Mouse (Mus musculus) liver, embryonic 11.5 days (tissue): ENCODE results near the gene Slc25a15. TPM values are rescaled to one million over a fixed set of nuclear protein-coding genes. Genes with fewer than 3 reads are reported as not detected.
A peak's percentile ranks its signal among the peaks of the same experiment; 100 is the strongest.

Experiments
- ATAC-seq: fragments of 200-750 bp; cut with Nextera tagmentation; replicated peaks from 2 replicates; pipeline ENCODE4 v1.8.0; 2017; ENCODE audit warnings: moderate number of reproducible peaks, mild to moderate bottlenecking, moderate TSS enrichment, moderate library complexity; ENCODE audit not compliant: low FRiP score
- DNase-seq: peaks from one replicate; pipeline ENCODE4 v3.0.0-alpha.2; 2017; ENCODE audit warnings: low spot score
- H3K27ac ChIP-seq: fragments of 300-500 bp; sonication (generic); 2 replicates; pipeline ENCODE4 v1.5.1; 2014; ENCODE audit warnings: mild to moderate bottlenecking, low read depth, low read length, control low read depth
- H3K27me3 ChIP-seq: fragments of 300-500 bp; sonication (generic); replicated peaks from 2 replicates; pipeline ENCODE4 v1.6.1; 2014; ENCODE audit warnings: low read length, mixed read lengths; ENCODE audit not compliant: control insufficient read depth, insufficient read depth
- H3K36me3 ChIP-seq: fragments of 300-500 bp; sonication (generic); 2 replicates; pipeline ENCODE4 v1.6.1; 2014; ENCODE audit warnings: mild to moderate bottlenecking, low read length, moderate library complexity, mixed read lengths; ENCODE audit not compliant: control insufficient read depth, insufficient read depth
- H3K4me1 ChIP-seq: fragments of 300-500 bp; sonication (generic); replicated peaks from 2 replicates; pipeline ENCODE4 v1.6.1; 2014; ENCODE audit warnings: low read length, mixed read lengths; ENCODE audit not compliant: control insufficient read depth, insufficient read depth
- H3K4me2 ChIP-seq: fragments of 300-500 bp; sonication (generic); 2 replicates; pipeline ENCODE4 v1.6.1; 2014; ENCODE audit warnings: mild to moderate bottlenecking, control low read depth, moderate library complexity
- H3K4me3 ChIP-seq: fragments of 300-500 bp; sonication (generic); 2 replicates; pipeline ENCODE4 v1.5.1; 2014; ENCODE audit warnings: low read depth, low read length, control low read depth
- H3K9ac ChIP-seq: fragments of 300-500 bp; sonication (generic); 2 replicates; pipeline ENCODE4 v1.6.1; 2014; ENCODE audit warnings: low read depth, low read length, control low read depth
- H3K9me3 ChIP-seq: fragments of 300-500 bp; sonication (generic); 2 replicates; pipeline ENCODE4 v1.6.1; 2016; ENCODE audit warnings: low read length, inconsistent platforms, mixed read lengths; ENCODE audit not compliant: control insufficient read depth
- WGBS: fragments of 180-500 bp; shearing (Covaris S2); extraction: QIAGEN DNeasy Blood & Tissue Kit; methylation state at CpG from one replicate; pipeline ENCODE4 v1.1.7; 2014; 5-methylcytosine and 5-hydroxymethylcytosine counted together
- polyA plus RNA-seq: library from polyadenylated mRNA; unstranded; fragments of >200 nt; fragmentation: Nextera tagmentation; extraction: Ambion mirVana; gene quantifications from 2 replicates; pipeline ENCODE4 v1.2.1, GENCODE M21; 2014

Gene Slc25a15
- polyA plus RNA-seq, 1 experiment from 2014 or later: 36.0 TPM

DNA sequence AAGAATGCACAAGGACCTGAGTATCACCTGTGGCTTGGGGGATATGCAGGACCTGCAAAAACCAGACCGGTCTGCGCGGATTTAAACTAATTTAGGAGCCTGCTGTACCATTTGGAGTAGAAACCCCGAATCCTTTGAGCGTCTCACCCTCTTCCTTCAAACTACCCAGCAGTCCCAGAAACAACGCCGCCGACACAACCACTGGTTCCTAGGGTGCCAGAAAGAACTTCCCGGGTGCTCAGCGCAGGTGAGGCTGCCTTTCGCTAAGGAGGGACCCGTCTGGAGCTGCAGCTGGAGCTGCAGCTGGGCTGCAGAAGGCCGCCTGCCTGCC, 621 bp downstream of the Slc25a15 start:
- Histone ChIP-seq H3K27ac (peak overlapping the region; percentile 61), H3K27me3 (no peaks in the 10 kb centered on the region), H3K9ac (peak overlapping the region; percentile 84), H3K36me3 (peaks cover 4% of the 10 kb centered on the region; the same call in 1 of the 2 replicates), H3K9me3 (no peaks in the 10 kb centered on the region), H3K4me3 (peak overlapping the region; percentile 86), H3K4me2 (peak overlapping the region; percentile 87), H3K4me1 (peaks cover 12% of the 10 kb centered on the region; the same call in 1 of the 2 replicates)
- DNase-seq (no peak), ATAC-seq (no peak)
- WGBS: 1% methylated on average over 13 of the region's 13 CpGs

- ATAC-seq: no peak
- Histone ChIP-seq H3K4me1 (peaks cover 12% of the 10 kb centered on the region; the same call in 1 of the 2 replicates), H3K4me3 (no peak overlapping the region), H3K36me3 (peaks cover 4% of the 10 kb centered on the region; the same call in 1 of the 2 replicates), H3K4me2 (0 out of 2 replicates have a peak overlapping the region, but pooled peaks have one; percentile 17), H3K9me3 (no peaks in the 10 kb centered on the region), H3K9ac (no peak overlapping the region), H3K27ac (peak overlapping the region; percentile 43; the same call in 1 of the 2 replicates), H3K27me3 (no peaks in the 10 kb centered on the region)
- 93% methylated on average over 8 of the region's 8 CpGs for WGBS
- no peak for DNase-seq
These were observed 3.1 kb downstream of the Slc25a15 start for GRCm38 (mm10) chr8:22395256-22395655.

DNA sequence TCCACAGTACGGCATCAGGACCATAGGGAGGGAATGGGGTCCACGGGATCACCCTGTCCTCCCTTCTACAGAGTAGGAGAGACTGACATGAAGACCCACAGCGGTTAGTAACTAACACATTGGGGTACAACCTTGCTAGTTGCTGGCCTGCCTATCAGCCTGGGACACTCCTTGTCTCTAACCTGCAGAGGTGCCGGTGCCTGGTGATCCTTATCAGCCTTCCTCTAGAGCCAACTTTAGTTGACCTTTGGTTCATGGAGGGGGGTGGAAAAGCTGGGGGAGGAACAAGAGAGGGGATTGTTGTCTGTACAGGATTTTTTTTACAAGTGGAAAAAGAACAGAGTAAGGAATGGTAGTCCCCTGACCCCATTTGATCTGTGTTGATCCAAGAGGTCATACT, 3.9 kb downstream of the Slc25a15 start:
- no peak overlapping the region for H3K27ac ChIP-seq
- H3K9ac ChIP-seq: no peak overlapping the region
- no peak overlapping the region for H3K4me3 ChIP-seq
- 47% methylated on average over 4 of the region's 4 CpGs for WGBS
- H3K4me1 ChIP-seq: peaks cover 12% of the 10 kb centered on the region; the same call in 1 of the 2 replicates
- no peaks in the 10 kb centered on the region for H3K9me3 ChIP-seq
- peaks cover 4% of the 10 kb centered on the region; the same call in 1 of the 2 replicates for H3K36me3 ChIP-seq
- no peak for ATAC-seq
- DNase-seq: no peak
- no peaks in the 10 kb centered on the region for H3K27me3 ChIP-seq
- peak overlapping the region; percentile 17; the same call in 1 of the 2 replicates for H3K4me2 ChIP-seq

- ATAC-seq (peak; percentile 49), DNase-seq (no peak)
- no peaks in the 10 kb centered on the region for H3K27me3 ChIP-seq
- peaks cover 9% of the 10 kb centered on the region; the same call in 1 of the 2 replicates for H3K4me1 ChIP-seq
- H3K4me3 ChIP-seq: no peak overlapping the region
- peaks cover 14% of the 10 kb centered on the region for H3K36me3 ChIP-seq
- H3K27ac ChIP-seq: peak overlapping the region; percentile 46; the same call in 1 of the 2 replicates
- no peak overlapping the region for H3K4me2 ChIP-seq
- no peak overlapping the region for H3K9ac ChIP-seq
- H3K9me3 ChIP-seq: no peaks in the 10 kb centered on the region
- 80% methylated on average over 8 of the region's 8 CpGs for WGBS
These were observed 7.5 kb downstream of the Slc25a15 start for GRCm38 (mm10) chr8:22390766-22391463.

GRCm38 (mm10) chr8:22389874-22390273, 8.5 kb downstream of the Slc25a15 start:
- Histone ChIP-seq H3K4me1 (peaks cover 7% of the 10 kb centered on the region; the same call in 1 of the 2 replicates), H3K27ac (no peak overlapping the region), H3K4me2 (no peak overlapping the region), H3K9me3 (no peaks in the 10 kb centered on the region), H3K36me3 (peaks cover 12% of the 10 kb centered on the region), H3K4me3 (no peak overlapping the region), H3K9ac (no peak overlapping the region), H3K27me3 (no peaks in the 10 kb centered on the region)
- no peak for ATAC-seq
- 81% methylated on average over 10 of the region's 10 CpGs for WGBS
- DNase-seq: no peak

DNA sequence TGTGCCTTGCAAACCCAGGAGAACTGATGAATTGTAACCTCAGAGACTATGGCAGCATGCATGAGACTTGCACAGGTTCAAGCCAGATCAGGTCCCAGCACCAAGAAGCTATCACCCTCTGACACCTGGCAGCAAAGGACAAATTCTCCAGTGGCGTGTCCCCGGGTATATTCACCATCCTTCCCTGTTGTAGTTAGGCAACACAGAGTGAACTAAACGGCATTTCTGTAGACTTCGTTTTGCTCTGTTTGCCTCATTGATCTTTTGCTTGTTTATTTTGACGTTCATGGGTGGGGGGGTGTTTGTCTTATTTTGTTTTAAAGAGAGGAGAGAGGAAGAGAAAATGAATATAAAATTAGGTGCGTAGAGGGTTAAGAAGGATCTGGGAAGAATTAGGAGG, 13.2 kb downstream of the Slc25a15 start:
- no peak overlapping the region for H3K9ac ChIP-seq
- no peak overlapping the region for H3K27ac ChIP-seq
- H3K4me3 ChIP-seq: no peak overlapping the region
- H3K4me1 ChIP-seq: no peaks in the 10 kb centered on the region
- DNase-seq: no peak
- peaks cover 28% of the 10 kb centered on the region for H3K36me3 ChIP-seq
- H3K4me2 ChIP-seq: no peak overlapping the region
- no peaks in the 10 kb centered on the region for H3K27me3 ChIP-seq
- WGBS: 90% methylated on average over 6 of the region's 6 CpGs
- no peaks in the 10 kb centered on the region for H3K9me3 ChIP-seq
- ATAC-seq: no peak

DNA sequence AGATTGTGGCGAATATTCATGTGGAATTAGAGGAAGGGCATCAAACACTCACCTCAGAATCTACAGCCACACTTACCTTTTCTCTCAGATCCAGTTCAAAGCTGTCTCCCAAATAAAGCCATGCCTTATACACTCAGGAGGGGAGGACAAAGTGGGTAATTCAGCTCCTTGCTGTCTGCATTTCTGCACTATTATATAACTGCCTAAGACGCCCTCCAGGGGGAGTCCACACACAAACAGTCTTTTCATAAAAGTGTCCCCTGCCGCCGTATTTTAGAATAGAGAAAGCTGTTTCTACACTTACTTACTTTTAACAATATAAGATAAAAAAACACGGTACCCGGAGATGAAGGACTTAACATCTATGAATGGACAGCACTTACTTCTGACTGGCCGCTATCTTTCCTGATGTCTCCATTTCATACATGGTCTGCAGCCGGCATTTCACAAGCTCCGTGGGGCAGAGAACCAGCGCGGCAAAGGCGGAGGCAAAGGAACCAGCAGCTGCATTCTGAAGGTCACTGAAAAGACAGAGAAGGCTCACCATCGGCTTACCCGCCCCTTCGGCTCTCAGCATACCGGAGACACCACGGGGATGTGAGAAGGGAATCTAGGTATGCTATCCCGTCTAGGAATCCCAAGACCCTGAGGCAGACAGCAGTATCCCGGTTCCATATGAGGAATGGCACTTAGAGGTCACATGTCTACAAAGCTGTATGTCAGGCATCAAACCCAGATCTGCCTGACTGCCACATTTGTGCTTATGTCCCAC, 15.4 kb downstream of the Slc25a15 start:
- H3K9ac ChIP-seq: no peak overlapping the region
- H3K4me3 ChIP-seq: no peak overlapping the region
- ATAC-seq (no peak), DNase-seq (no peak)
- WGBS: 89% methylated on average over 19 of the region's 19 CpGs
- H3K36me3 ChIP-seq: peaks cover 21% of the 10 kb centered on the region
- H3K4me1 ChIP-seq: no peaks in the 10 kb centered on the region
- H3K27ac ChIP-seq: no peak overlapping the region
- no peaks in the 10 kb centered on the region for H3K27me3 ChIP-seq
- no peak overlapping the region for H3K4me2 ChIP-seq
- no peaks in the 10 kb centered on the region for H3K9me3 ChIP-seq

DNA sequence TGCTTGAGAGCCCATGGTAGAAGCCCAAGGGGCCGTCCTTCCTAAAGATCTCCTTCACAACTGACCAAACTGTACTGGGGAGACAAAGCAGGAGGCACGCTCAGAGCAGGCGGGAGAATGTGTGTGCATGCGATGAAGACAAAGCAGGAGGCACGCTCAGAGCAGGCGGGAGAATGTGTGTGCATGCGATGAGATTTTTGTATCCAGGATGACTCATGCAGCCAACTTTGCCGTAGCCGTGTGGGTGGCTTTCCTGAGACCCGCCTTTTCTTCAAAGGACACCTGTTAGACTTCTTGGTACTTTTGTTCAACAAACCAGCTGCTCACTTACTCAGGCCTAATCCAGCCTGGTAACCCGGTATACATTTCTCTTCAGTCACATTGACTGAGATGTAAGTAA, 17.5 kb downstream of the Slc25a15 start:
- DNase-seq (no peak), ATAC-seq (no peak)
- Histone ChIP-seq H3K9me3 (no peaks in the 10 kb centered on the region), H3K36me3 (peaks cover 18% of the 10 kb centered on the region), H3K4me2 (no peak overlapping the region), H3K4me1 (no peaks in the 10 kb centered on the region), H3K9ac (no peak overlapping the region), H3K27ac (no peak overlapping the region), H3K4me3 (no peak overlapping the region), H3K27me3 (no peaks in the 10 kb centered on the region)
- WGBS: 90% methylated on average over 11 of the region's 11 CpGs
